Mouse (Mus musculus): ENCODE measurements around the gene Slf2. TPM values are rescaled to one million over a fixed set of nuclear protein-coding genes. Genes with fewer than 3 reads are reported as not detected.
A peak's percentile ranks its signal among the peaks of the same experiment; 100 is the strongest.

Slf2 gene
- polyA plus RNA-seq, 1 experiment: 9.1 TPM

- peaks cover 5% of the 10 kb centered on the region for H3K27me3 ChIP-seq (ENCODE audit: control insufficient read depth, insufficient read depth, insufficient read length)
- H3K79me2 ChIP-seq (ENCODE audit: control insufficient read depth, insufficient read depth): no peaks in the 10 kb centered on the region
- no peak overlapping the region for H3ac ChIP-seq (ENCODE audit: control insufficient read depth, insufficient read length, low read depth)
- no peak overlapping the region for H3K4me3 ChIP-seq (ENCODE audit: insufficient read depth, poor library complexity, severe bottlenecking)
- no peaks in the 10 kb centered on the region for H3K79me3 ChIP-seq (ENCODE audit: low read depth)
- no peak for TF ChIP-seq CTCF (IDR thresholded peaks at IDR 0.05; ENCODE audit: control insufficient read depth, insufficient read depth, insufficient read length)
- TF ChIP-seq CEBPB (IDR thresholded peaks at IDR 0.05; ENCODE audit: low read depth): no peak
- no peak for TF ChIP-seq FOSL1 (IDR thresholded peaks at IDR 0.05; ENCODE audit: insufficient read depth, low read length, poor library complexity, severe bottlenecking)
- no peak for TF ChIP-seq USF1 (IDR thresholded peaks at IDR 0.05; ENCODE audit: low read depth)
- no peak for TF ChIP-seq MYOD1 (IDR thresholded peaks at IDR 0.05; ENCODE audit: control insufficient read depth, insufficient read length, low read depth)
- TF ChIP-seq MAX (IDR thresholded peaks at IDR 0.05): no peak
- TF ChIP-seq MYOG (IDR thresholded peaks at IDR 0.05; ENCODE audit: control insufficient read depth, extremely low read depth, insufficient read length): no peak
- H3K36me3 ChIP-seq (ENCODE audit: control insufficient read depth, insufficient read depth): no peaks in the 10 kb centered on the region
Observed at GRCm38 (mm10) chr19:44889548-44889947, 41.4 kb upstream of the Slf2 start.

GRCm38 (mm10) chr19:44891446-44891845, 39.5 kb upstream of the Slf2 start:
- no peaks in the 10 kb centered on the region for H3K36me3 ChIP-seq (ENCODE audit: control insufficient read depth, insufficient read depth)
- no peaks in the 10 kb centered on the region for H3K79me2 ChIP-seq (ENCODE audit: control insufficient read depth, insufficient read depth)
- TF ChIP-seq CEBPB (IDR thresholded peaks at IDR 0.05; ENCODE audit: low read depth) (no peak), MAX (IDR thresholded peaks at IDR 0.05) (no peak), CTCF (IDR thresholded peaks at IDR 0.05; ENCODE audit: control insufficient read depth, insufficient read depth, insufficient read length) (no peak), USF1 (IDR thresholded peaks at IDR 0.05; ENCODE audit: low read depth) (no peak), MYOD1 (IDR thresholded peaks at IDR 0.05; ENCODE audit: control insufficient read depth, insufficient read length, low read depth) (no peak), FOSL1 (IDR thresholded peaks at IDR 0.05; ENCODE audit: insufficient read depth, low read length, poor library complexity, severe bottlenecking) (no peak), MYOG (IDR thresholded peaks at IDR 0.05; ENCODE audit: control insufficient read depth, extremely low read depth, insufficient read length) (no peak)
- no peak overlapping the region for H3K4me3 ChIP-seq (ENCODE audit: insufficient read depth, poor library complexity, severe bottlenecking)
- H3K79me3 ChIP-seq (ENCODE audit: low read depth): no peaks in the 10 kb centered on the region
- H3ac ChIP-seq (ENCODE audit: control insufficient read depth, insufficient read length, low read depth): no peak overlapping the region
- H3K27me3 ChIP-seq (ENCODE audit: control insufficient read depth, insufficient read depth, insufficient read length): peaks cover 3% of the 10 kb centered on the region

GRCm38 (mm10) chr19:44893231-44893871, 37.6 kb upstream of the Slf2 start:
- Histone ChIP-seq H3K27me3 (ENCODE audit: control insufficient read depth, insufficient read depth, insufficient read length) (peaks cover 3% of the 10 kb centered on the region), H3K79me2 (ENCODE audit: control insufficient read depth, insufficient read depth) (no peaks in the 10 kb centered on the region), H3K36me3 (ENCODE audit: control insufficient read depth, insufficient read depth) (no peaks in the 10 kb centered on the region), H3ac (ENCODE audit: control insufficient read depth, insufficient read length, low read depth) (no peak overlapping the region), H3K79me3 (ENCODE audit: low read depth) (no peaks in the 10 kb centered on the region), H3K4me3 (ENCODE audit: insufficient read depth, poor library complexity, severe bottlenecking) (no peak overlapping the region)
- TF ChIP-seq MYOG (IDR thresholded peaks at IDR 0.05; ENCODE audit: control insufficient read depth, extremely low read depth, insufficient read length) (no peak), MAX (IDR thresholded peaks at IDR 0.05) (no peak), FOSL1 (IDR thresholded peaks at IDR 0.05; ENCODE audit: insufficient read depth, low read length, poor library complexity, severe bottlenecking) (no peak), USF1 (IDR thresholded peaks at IDR 0.05; ENCODE audit: low read depth) (no peak), CTCF (IDR thresholded peaks at IDR 0.05; ENCODE audit: control insufficient read depth, insufficient read depth, insufficient read length) (no peak), MYOD1 (IDR thresholded peaks at IDR 0.05; ENCODE audit: control insufficient read depth, insufficient read length, low read depth) (no peak), CEBPB (IDR thresholded peaks at IDR 0.05; ENCODE audit: low read depth) (no peak)

- no peaks in the 10 kb centered on the region for H3K36me3 ChIP-seq (ENCODE audit: control insufficient read depth, insufficient read depth)
- no peaks in the 10 kb centered on the region for H3K79me3 ChIP-seq (ENCODE audit: low read depth)
- no peaks in the 10 kb centered on the region for H3K79me2 ChIP-seq (ENCODE audit: control insufficient read depth, insufficient read depth)
- peaks cover 3% of the 10 kb centered on the region for H3K27me3 ChIP-seq (ENCODE audit: control insufficient read depth, insufficient read depth, insufficient read length)
- H3K4me3 ChIP-seq (ENCODE audit: insufficient read depth, poor library complexity, severe bottlenecking): no peak overlapping the region
- TF ChIP-seq CEBPB (IDR thresholded peaks at IDR 0.05; ENCODE audit: low read depth) (no peak), CTCF (IDR thresholded peaks at IDR 0.05; ENCODE audit: control insufficient read depth, insufficient read depth, insufficient read length) (peak; percentile 79)
- H3ac ChIP-seq (ENCODE audit: control insufficient read depth, insufficient read length, low read depth): no peak overlapping the region
Observed at GRCm38 (mm10) chr19:44895245-44895644, 35.7 kb upstream of the Slf2 start.

GRCm38 (mm10) chr19:44896450-44896849, 34.5 kb upstream of the Slf2 start:
- Histone ChIP-seq H3K79me2 (ENCODE audit: control insufficient read depth, insufficient read depth) (no peaks in the 10 kb centered on the region), H3K79me3 (ENCODE audit: low read depth) (no peaks in the 10 kb centered on the region), H3K4me3 (ENCODE audit: insufficient read depth, poor library complexity, severe bottlenecking) (no peak overlapping the region), H3K27me3 (ENCODE audit: control insufficient read depth, insufficient read depth, insufficient read length) (peaks cover 3% of the 10 kb centered on the region), H3K36me3 (ENCODE audit: control insufficient read depth, insufficient read depth) (no peaks in the 10 kb centered on the region), H3ac (ENCODE audit: control insufficient read depth, insufficient read length, low read depth) (no peak overlapping the region)
- TF ChIP-seq MYOG (IDR thresholded peaks at IDR 0.05; ENCODE audit: control insufficient read depth, extremely low read depth, insufficient read length): no peak
- TF ChIP-seq USF1 (IDR thresholded peaks at IDR 0.05; ENCODE audit: low read depth): no peak
- TF ChIP-seq FOSL1 (IDR thresholded peaks at IDR 0.05; ENCODE audit: insufficient read depth, low read length, poor library complexity, severe bottlenecking): no peak
- TF ChIP-seq MAX (IDR thresholded peaks at IDR 0.05): no peak
- no peak for TF ChIP-seq CEBPB (IDR thresholded peaks at IDR 0.05; ENCODE audit: low read depth)
- no peak for TF ChIP-seq CTCF (IDR thresholded peaks at IDR 0.05; ENCODE audit: control insufficient read depth, insufficient read depth, insufficient read length)
- no peak for TF ChIP-seq MYOD1 (IDR thresholded peaks at IDR 0.05; ENCODE audit: control insufficient read depth, insufficient read length, low read depth)

- Histone ChIP-seq H3K27me3 (ENCODE audit: control insufficient read depth, insufficient read depth, insufficient read length) (no peaks in the 10 kb centered on the region), H3ac (ENCODE audit: control insufficient read depth, insufficient read length, low read depth) (no peak overlapping the region), H3K79me2 (ENCODE audit: control insufficient read depth, insufficient read depth) (no peaks in the 10 kb centered on the region), H3K79me3 (ENCODE audit: low read depth) (no peaks in the 10 kb centered on the region), H3K36me3 (ENCODE audit: control insufficient read depth, insufficient read depth) (no peaks in the 10 kb centered on the region), H3K4me3 (ENCODE audit: insufficient read depth, poor library complexity, severe bottlenecking) (no peak overlapping the region)
- TF ChIP-seq MAX (IDR thresholded peaks at IDR 0.05): no peak
- TF ChIP-seq CTCF (IDR thresholded peaks at IDR 0.05; ENCODE audit: control insufficient read depth, insufficient read depth, insufficient read length): no peak
- no peak for TF ChIP-seq FOSL1 (IDR thresholded peaks at IDR 0.05; ENCODE audit: insufficient read depth, low read length, poor library complexity, severe bottlenecking)
Observed at GRCm38 (mm10) chr19:44897521-44897920, 33.4 kb upstream of the Slf2 start.

Measured in C2C12 (cell line).